Mouse (Mus musculus): ENCODE data around the gene Prss56.
A peak's percentile ranks its signal among the peaks of the same experiment; 100 is the strongest.

DNA sequence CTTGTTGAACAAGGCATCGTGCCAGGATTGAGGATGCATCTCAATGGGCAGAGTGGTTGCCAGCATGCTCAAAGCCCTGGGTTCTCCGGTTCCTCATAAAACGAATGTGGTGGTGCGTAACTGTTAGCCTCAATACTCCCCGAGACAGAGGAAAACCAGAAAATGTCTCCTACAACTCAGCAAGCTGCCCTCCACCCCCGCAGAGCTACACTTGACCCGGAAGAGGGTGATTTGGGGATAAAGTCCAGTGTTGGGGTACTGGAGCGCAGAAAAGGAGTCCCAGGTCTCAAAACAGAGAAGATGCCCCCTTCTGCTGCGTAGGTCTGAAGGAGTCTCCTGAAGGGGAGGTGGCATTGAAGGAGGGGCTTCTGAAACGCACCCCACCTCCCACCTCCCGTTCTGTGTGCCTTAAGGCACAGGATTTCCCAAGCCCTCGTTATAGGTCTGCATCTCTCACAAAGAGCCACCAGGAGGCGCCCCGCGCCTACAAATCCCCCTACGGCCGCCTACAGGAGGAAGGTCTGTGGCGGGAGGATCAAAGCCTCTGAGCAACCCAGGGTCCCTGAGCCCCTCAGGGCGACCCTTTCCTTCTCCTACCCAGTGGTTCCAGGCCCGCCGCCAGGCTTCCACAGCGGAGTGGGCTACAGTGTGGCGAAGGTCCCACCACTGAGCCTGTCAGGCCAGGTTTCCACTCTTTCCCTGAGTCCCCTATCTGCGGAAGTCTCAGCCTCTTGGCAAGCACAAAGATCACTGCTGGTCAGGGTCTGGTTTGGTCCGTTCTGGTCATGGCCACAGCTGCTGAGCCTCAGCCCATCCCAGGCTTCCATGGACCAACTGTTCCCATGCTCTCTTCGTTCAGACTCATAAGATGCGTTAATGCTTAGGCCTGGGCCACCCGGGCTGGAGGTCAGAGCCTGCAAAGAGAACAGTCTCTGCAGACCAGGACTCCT lies 8.8 kb upstream of the Prss56 start:
- TF ChIP-seq CTCF (IDR thresholded peaks at IDR 0.05; ENCODE audit: borderline replicate concordance, extremely low read depth, insufficient read depth, insufficient read length) (peak; percentile 87), POLR2A (IDR thresholded peaks at IDR 0.05; ENCODE audit: borderline replicate concordance, extremely low read depth, insufficient read depth, insufficient read length, poor library complexity, severe bottlenecking) (no peak)

Data from brain, embryonic 14.5 days (tissue).